Mouse (Mus musculus) T-helper 1 cell (primary cell): Measurements from ENCODE around the gene Tnnt1.
"Not testable (repeated sequence)": the region's sequence is repeated elsewhere in the genome, so short reads cannot be mapped to it uniquely, and the experiment has no call there.

Experiments used
- in situ Hi-C: fragments of 300-600 bp; cut with MboI, MseI; formaldehyde crosslinking; loops from one replicate; pipeline ENCODE4 v1.15.1; 2025; ENCODE audit warnings: high pct_unique_total_duplicates

Gene Tnnt1

GRCm38 (mm10) chr7:4516332-4517050, at the start of gene Tnnt1:
TSS of gene Tnnt1 (minus strand) at chr7:4516382.
- in situ Hi-C loops, result no loop called here

DNA sequence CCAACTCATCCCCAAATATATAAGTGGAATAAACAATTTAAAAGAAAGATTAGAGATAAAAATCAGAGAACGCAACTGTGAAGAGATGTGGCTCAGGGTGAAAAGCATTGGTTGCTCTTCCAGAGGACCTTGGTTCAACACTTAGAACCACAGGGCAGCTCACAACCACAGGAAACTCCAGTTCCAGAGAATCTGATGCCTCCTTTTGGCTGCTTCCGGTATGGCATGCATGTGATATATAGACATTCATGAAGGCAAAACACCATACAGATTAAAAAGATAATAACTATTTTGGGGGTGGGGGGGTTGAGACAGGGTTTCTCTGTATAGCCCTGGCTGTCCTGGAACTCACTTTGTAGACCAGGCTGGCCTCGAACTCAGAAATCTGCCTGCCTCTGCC, 46.5 kb upstream of the Tnnt1 start:
- in situ Hi-C loops, result loop anchor here (10.0 kb wide), 1 partner anchor 52 kb away; no protein-coding TSS in a partner anchor

DNA sequence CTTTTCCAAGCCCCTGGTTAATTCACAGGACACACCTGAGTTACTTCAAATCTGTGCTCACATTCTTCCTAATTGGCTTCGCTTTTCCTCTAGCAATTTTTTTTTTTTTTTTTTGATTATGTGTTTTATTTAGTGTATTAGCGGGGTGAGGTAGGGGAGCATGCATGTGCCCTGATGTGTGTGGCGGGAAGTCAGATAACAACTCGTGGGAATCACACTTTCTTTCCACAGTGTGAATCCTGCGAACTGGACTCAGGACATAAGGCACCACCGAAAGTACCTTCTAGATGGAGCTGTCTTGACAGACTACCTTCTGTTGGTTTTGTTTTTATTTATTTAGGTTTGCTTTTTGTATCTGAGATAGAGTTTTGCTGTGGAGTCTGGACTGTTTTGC, 41.0 kb upstream of the Tnnt1 start:
- in situ Hi-C loops, result no loop called here

DNA sequence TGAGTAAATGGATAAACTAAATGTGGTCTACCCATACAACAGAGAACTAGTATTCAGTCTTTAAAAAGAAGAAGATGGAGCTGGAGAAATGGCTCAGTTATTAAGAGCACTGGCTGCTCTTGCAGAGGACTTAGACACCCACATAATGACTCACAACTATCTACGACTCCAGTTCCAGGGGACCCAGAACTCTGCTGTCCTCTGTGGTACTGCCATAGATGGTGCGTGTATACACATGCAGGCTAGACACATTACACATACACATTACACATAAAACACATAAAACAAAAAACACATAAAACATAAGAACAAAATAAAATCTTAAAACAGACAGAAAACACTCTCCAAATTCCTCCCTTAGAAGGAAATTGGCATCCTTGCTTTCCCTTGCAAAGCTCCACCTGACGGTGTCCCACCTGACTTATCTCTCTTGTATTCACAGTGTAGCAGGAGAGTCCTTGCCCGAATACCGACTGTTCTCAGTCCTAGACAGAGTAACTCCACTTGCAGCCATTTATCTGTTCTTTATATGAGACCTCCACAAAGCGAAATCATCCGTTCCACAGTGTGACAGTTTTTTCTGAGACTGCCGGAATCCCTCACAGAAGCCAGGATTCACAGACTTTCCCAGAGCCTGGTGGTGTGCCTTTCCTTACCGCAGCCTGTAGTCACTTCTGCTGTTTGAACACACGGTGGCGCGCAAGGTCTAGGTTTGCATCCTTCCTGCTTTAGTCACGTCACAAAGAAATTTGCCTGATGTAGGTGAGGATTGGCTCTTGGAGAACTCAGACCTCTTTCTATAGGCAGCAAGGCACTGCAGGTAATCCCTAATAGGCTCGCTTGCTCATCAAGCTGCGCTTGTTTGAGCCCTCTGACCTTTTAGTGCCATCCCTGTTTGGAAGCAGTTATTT, 40.3 kb upstream of the Tnnt1 start:
- in situ Hi-C loops, result no loop called here

GRCm38 (mm10) chr7:4547221-4547641, 31.0 kb upstream of the Tnnt1 start, which contains the start of gene Syt5:
TSS of gene Syt5 (minus strand) at chr7:4547541.
- in situ Hi-C loops, result no loop called here

GRCm38 (mm10) chr7:4546591-4547131, 30.5 kb upstream of the Tnnt1 start:
- in situ Hi-C loops, result no loop called here

GRCm38 (mm10) chr7:4546050-4546449, 29.9 kb upstream of the Tnnt1 start:
- in situ Hi-C loops, result no loop called here

DNA sequence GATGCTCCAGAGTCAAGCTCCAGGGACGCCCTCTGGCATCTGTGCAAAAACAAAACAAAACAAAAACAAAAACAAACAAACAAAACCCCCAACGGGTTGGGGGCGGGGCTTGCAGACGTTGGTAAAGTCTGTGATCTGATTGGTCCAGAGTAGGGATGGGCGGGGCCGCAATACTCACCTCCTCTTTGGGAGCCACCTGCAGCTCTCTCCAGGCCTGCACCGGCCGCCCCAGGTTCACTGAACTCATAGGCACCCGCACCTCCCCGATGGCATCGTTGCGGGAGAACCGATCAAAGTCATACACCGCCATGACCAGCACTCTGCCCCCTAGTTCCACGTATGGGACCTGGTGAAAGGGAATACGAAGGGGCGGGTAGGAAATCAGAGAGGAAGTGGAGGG, 25.8 kb upstream of the Tnnt1 start:
- in situ Hi-C loops, result no loop called here

DNA sequence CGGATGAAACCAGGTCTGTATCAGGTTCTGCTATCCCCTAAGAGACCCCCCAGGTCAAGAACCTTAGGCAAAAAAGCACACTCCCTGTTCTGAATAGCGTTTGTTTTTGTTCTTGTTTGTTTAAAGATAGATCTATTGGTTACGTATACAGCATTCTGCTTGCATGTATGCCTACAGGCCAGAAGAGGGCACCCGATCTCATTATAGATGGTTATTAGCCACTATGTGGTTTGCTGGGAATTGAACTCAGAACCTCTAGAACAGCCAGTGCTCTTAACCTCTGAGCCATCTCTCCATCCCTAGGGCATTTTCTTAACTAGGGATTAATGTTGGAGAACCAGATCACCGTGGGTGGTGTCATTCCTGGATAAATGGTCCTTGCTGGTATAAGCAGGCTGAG, 25.2 kb upstream of the Tnnt1 start:
- in situ Hi-C loops, result no loop called here

DNA sequence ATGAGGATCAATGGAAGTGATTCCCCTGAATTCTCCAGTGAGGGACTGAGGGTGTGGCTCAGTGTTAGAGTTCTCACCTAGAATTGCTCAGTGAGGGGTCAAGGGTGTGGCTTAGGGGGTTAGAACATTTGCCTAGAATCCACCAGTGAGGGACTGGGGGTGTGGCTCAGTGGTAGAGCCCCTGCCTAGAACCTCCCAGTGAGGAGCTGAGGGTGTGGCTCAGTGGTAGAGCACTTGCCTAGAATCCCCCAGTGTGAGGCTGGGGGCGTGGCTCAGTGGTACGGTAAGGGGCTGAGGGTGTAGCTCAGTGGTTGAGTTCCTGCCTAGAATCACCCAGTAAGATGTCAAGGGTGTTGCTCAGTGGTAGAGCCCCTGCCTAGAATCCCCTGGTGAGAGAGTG, 22.8 kb upstream of the Tnnt1 start:
- in situ Hi-C loops, result no loop called here

DNA sequence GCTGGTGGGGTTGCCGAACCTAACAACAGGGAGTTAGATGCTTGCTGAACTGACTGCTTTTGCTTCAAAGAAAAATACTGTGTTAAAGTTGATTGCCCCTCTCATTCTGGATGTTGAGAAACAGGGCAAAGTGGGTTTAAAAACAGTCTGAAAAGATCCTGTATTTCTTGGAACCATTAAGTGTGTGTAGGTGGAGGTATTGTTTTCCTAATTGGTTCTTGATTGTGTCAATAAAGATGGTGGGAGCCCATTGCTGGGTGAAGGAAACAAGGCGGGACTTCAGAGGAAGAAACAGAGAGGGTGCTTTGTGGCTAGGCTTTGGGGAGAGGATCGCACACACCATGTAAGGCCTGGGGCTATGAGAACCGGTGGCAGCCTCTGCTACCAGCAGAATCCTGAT, 21.0 kb upstream of the Tnnt1 start:
- in situ Hi-C loops, result no loop called here

DNA sequence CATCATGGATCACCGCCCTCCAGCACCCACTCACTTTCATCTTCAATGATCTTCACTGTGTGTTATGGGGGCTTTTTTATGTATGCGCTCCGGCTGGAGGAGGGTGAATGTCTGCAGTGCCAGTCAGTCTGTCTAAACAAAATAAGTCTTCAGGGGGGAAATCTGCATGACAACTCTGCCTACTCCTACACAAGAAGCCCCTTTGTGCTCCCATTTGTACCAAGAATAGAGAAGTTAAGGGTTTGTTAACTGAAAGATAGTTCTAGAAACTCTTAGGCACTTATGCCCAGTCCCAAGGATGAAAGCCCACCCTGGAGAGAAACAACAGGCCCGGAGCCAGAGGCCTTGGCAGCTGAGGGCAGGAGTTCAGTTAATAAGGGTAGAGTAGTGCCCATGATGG, 20.2 kb upstream of the Tnnt1 start:
- in situ Hi-C loops, result no loop called here

- in situ Hi-C loops, result no loop called here
These were observed 16.0 kb upstream of the Tnnt1 start, which contains the start of gene Dnaaf3 for GRCm38 (mm10) chr7:4532005-4532729. TSS of gene Dnaaf3 (minus strand) at chr7:4532453.

DNA sequence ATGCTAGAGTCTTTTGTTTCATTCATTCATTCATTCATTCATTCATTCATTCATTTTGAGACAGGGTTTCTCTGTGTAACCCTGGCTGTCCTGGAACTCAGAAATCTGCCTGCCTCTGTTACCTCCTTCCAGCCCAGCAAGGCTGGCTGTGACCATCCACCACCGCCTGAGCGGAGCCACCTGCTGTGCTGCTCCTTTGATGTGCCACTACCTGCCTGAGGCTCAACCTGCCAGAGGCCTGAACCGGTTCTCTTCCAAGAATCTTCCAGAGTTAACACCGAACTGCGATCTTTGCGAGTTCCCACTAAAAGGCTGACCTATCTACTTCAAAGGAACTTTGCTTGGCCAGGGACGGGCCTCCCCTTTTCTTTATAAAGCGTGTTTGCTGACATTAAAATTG, 14.0 kb upstream of the Tnnt1 start:
- in situ Hi-C loops, result not testable (repeated sequence)

GRCm38 (mm10) chr7:4527302-4527689, 11.1 kb upstream of the Tnnt1 start:
- in situ Hi-C loops, result no loop called here

DNA sequence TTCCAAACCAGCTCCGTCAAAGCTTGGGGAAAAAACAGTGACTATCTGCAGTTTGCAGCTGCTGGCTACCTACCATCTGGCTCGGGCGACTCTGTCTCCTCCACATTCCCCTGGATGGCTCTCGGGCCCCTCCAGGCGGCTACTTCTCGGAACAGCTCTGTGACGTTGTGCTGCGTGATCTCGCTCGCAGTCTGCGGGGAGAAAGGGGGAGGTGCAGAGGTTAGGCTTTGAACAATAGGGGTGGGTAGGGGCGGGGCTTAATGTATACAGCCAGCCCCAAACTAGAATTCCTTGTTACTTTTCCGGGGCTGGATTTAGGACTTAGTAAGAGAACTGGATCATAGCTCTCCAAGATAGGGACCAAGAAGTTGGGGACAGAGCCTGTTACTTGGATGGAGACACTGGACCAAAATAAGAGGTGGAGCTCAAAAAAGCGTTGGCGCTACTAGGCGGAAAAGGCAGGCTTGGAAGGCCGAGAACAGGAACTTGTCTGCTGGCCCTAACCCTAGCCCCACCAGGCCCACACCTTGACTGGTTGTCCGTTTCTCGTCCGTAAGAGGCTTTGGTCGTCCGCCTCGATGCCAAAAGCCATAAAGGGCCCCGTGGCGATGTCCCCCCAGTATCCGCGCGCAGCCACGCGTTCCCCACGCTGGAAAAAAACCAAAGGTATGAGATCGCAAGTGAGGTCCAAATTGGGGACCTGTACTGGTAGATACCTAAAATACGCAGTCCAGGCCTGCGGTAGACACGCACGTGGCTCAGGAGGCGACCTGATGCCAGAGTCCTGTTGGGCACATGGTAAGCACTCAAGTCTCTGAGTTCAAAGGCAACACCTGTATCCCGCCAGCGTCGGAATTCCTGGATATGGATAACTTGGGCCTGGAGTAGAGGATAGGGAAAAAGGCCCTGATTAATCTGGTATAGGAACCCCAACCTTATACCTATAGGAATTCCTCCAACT, 10.4 kb upstream of the Tnnt1 start:
- in situ Hi-C loops, result no loop called here

GRCm38 (mm10) chr7:4524212-4524922, 8.2 kb upstream of the Tnnt1 start, which contains the start of gene Tnni3:
TSS of gene Tnni3 (minus strand) at chr7:4524229.
- in situ Hi-C loops, result loop anchor here (5.0 kb wide), 2 partner anchors 92 to 377 kb away; no protein-coding TSS in a partner anchor

- in situ Hi-C loops, result loop anchor here (5.0 kb wide), 2 partner anchors 91 to 376 kb away; no protein-coding TSS in a partner anchor
These were observed 7.3 kb upstream of the Tnnt1 start for GRCm38 (mm10) chr7:4523205-4524130.
